Mouse (Mus musculus) CH12.LX (cell line): Measurements from ENCODE around the gene Sh3bp5. TPM values are rescaled to one million over a fixed set of nuclear protein-coding genes. Genes with fewer than 3 reads are reported as not detected.
A peak's percentile ranks its signal among the peaks of the same experiment; 100 is the strongest.

Experiments
- DNase-seq: peaks from one replicate; pipeline ENCODE4 v3.0.0-alpha.2; 2013; ENCODE audit errors: extremely low read depth
- H3K27ac ChIP-seq: 2 replicates; pipeline ENCODE4 v1.5.1; 2012; ENCODE audit warnings: low read depth, mild to moderate bottlenecking, control low read depth, moderate library complexity; ENCODE audit not compliant: insufficient read depth
- H3K27me3 ChIP-seq: replicated peaks from 2 replicates; pipeline ENCODE3; 2012; ENCODE audit warnings: inconsistent platforms
- H3K36me3 ChIP-seq, 2 experiments: replicated peaks in 1 of 2; 2 replicates each; pipeline versions ENCODE3 to v1.6.1; 2012; ENCODE audit warnings: inconsistent platforms in 1 of 2, low read length in 1 of 2, mild to moderate bottlenecking in 1 of 2, mixed read lengths in 1 of 2, moderate library complexity in 1 of 2; ENCODE audit not compliant: control insufficient read depth in 1 of 2, insufficient read depth in 1 of 2
- H3K4me1 ChIP-seq, 2 experiments: 2 replicates each; pipeline ENCODE4 v1.6.1; 2012; ENCODE audit warnings: inconsistent platforms in 1 of 2, moderate library complexity in 1 of 2; ENCODE audit not compliant: insufficient read depth in 2 of 2, control insufficient read depth in 1 of 2
- H3K4me2 ChIP-seq: 2 replicates; pipeline ENCODE4 v1.6.1; 2012; ENCODE audit warnings: low read depth, mild to moderate bottlenecking, control low read depth; ENCODE audit not compliant: poor library complexity, insufficient read depth, severe bottlenecking
- H3K4me3 ChIP-seq, 3 experiments: fragments of 150-350 bp in 1 of 3; sonication (generic) in 1 of 3; replicated peaks in 1 of 3; 2 replicates each; pipeline versions ENCODE3 to v1.5.1; 2011 to 2012; ENCODE audit warnings: low read depth in 2 of 3, low read length in 2 of 3, mild to moderate bottlenecking in 2 of 3, moderate library complexity in 2 of 3, control low read depth in 1 of 3, improper control_type of control experiment in 1 of 3, inconsistent platforms in 1 of 3, mixed read lengths in 1 of 3; ENCODE audit not compliant: poor library complexity in 1 of 3
- H3K79me2 ChIP-seq: replicated peaks from 2 replicates; pipeline ENCODE4 v1.6.1; 2012; ENCODE audit warnings: mild to moderate bottlenecking, moderate library complexity; ENCODE audit not compliant: control insufficient read depth, poor library complexity, insufficient read depth, severe bottlenecking; ENCODE audit errors: extremely low read depth
- H3K9ac ChIP-seq: 2 replicates; pipeline ENCODE4 v1.6.1; 2012; ENCODE audit warnings: low read depth, mild to moderate bottlenecking, control low read depth, moderate library complexity; ENCODE audit not compliant: insufficient read depth
- H3K9me3 ChIP-seq: replicated peaks from 2 replicates; pipeline ENCODE3; 2012; ENCODE audit warnings: low read length, inconsistent platforms, mixed read lengths
- BHLHE40 ChIP-seq: IDR thresholded peaks from 2 replicates; pipeline ENCODE4 v1.6.1; 2011; ENCODE audit warnings: mild to moderate bottlenecking, low read depth, low read length, improper control_type of control experiment
- CHD2 ChIP-seq: IDR thresholded peaks from 2 replicates; pipeline ENCODE4 v1.6.1; 2011; ENCODE audit warnings: low read length, improper control_type of control experiment
- ELF1 ChIP-seq: IDR thresholded peaks from 2 replicates; pipeline ENCODE4 v1.6.1; 2014; ENCODE audit warnings: low read depth, mild to moderate bottlenecking, inconsistent platforms, low read length, improper control_type of control experiment
- EP300 ChIP-seq: IDR thresholded peaks from 2 replicates; pipeline ENCODE4 v1.6.1; 2011; ENCODE audit warnings: low read length, improper control_type of control experiment
- HCFC1 ChIP-seq: IDR thresholded peaks from 2 replicates; pipeline ENCODE4 v1.6.1; 2012; ENCODE audit warnings: low read depth, mild to moderate bottlenecking, inconsistent platforms, low read length, improper control_type of control experiment
- JUN ChIP-seq: IDR thresholded peaks from 2 replicates; pipeline ENCODE4 v1.6.1; 2011; ENCODE audit warnings: low read depth, mild to moderate bottlenecking, low read length, improper control_type of control experiment, moderate library complexity; ENCODE audit not compliant: insufficient read depth
- JUND ChIP-seq: conservative IDR thresholded peaks from 2 replicates; pipeline ENCODE4 v1.6.1; 2011; ENCODE audit warnings: low read depth, low read length, improper control_type of control experiment
- KAT2A ChIP-seq: IDR thresholded peaks from 2 replicates; pipeline ENCODE4 v1.6.1; 2012; ENCODE audit warnings: low read length, improper control_type of control experiment, inconsistent platforms; ENCODE audit not compliant: insufficient replicate concordance
- MAFK ChIP-seq: IDR thresholded peaks from 2 replicates; pipeline ENCODE4 v1.6.1; 2011; ENCODE audit warnings: low read length, improper control_type of control experiment; ENCODE audit not compliant: insufficient replicate concordance
- MAX ChIP-seq: IDR thresholded peaks from 2 replicates; pipeline ENCODE4 v1.6.1; 2011; ENCODE audit warnings: low read length, improper control_type of control experiment
- MXI1 ChIP-seq: IDR thresholded peaks from 2 replicates; pipeline ENCODE4 v1.6.1; 2011; ENCODE audit warnings: mild to moderate bottlenecking, low read depth, low read length, improper control_type of control experiment
- MYC ChIP-seq: IDR thresholded peaks from 2 replicates; pipeline ENCODE4 v1.6.1; 2011; ENCODE audit warnings: low read depth, mild to moderate bottlenecking, improper control_type of control experiment, low read length
- NRF1 ChIP-seq: IDR thresholded peaks from 2 replicates; pipeline ENCODE4 v1.6.1; 2014; ENCODE audit warnings: low read depth, mild to moderate bottlenecking, inconsistent platforms, low read length, improper control_type of control experiment, moderate library complexity
- PAX5 ChIP-seq: IDR thresholded peaks from 2 replicates; pipeline ENCODE4 v1.6.1; 2012; ENCODE audit warnings: low read length, inconsistent platforms, mixed read lengths
- POLR2AphosphoS2 ChIP-seq: IDR thresholded peaks from 2 replicates; pipeline ENCODE4 v1.6.1; 2011; ENCODE audit warnings: low read depth, low read length, improper control_type of control experiment
- RCOR1 ChIP-seq: conservative IDR thresholded peaks from 2 replicates; pipeline ENCODE4 v1.6.1; 2012; ENCODE audit warnings: low read depth, mild to moderate bottlenecking, inconsistent platforms, low read length, improper control_type of control experiment
- SIN3A ChIP-seq: IDR thresholded peaks from 2 replicates; pipeline ENCODE4 v1.6.1; 2012; ENCODE audit warnings: low read length, improper control_type of control experiment, inconsistent platforms
- TCF12 ChIP-seq: IDR thresholded peaks from 2 replicates; pipeline ENCODE4 v1.6.1; 2014; ENCODE audit warnings: low read depth, mild to moderate bottlenecking, inconsistent platforms, low read length, improper control_type of control experiment
- ZC3H11A ChIP-seq: IDR thresholded peaks from 2 replicates; pipeline ENCODE4 v1.6.1; 2012; ENCODE audit warnings: low read depth, mild to moderate bottlenecking, inconsistent platforms, low read length, improper control_type of control experiment
- dilution Hi-C: fragments of 300-500 bp; cut with MboI; formaldehyde crosslinking; loops from 2 replicates; pipeline ENCODE4 v1.14.3; 2020; ENCODE audit warnings: low sequenced_read_pairs; ENCODE audit not compliant: extremely low pct_unique_long_range_greater_than_20kb, extremely low pct_ligation_motif_present
- in situ Hi-C: fragments of 300-500 bp; cut with MboI; formaldehyde crosslinking; loops from 3 replicates; pipeline ENCODE4 v1.14.3; 2019; ENCODE audit warnings: low sequenced_read_pairs, low pct_ligation_motif_present, low pct_unique_long_range_greater_than_20kb, mixed read lengths
- polyA plus RNA-seq: library from polyadenylated mRNA; unstranded; fragments of >175 nt; gene quantifications from 2 replicates; pipeline ENCODE4 v1.2.1, GENCODE M21; 2012; ENCODE audit warnings: low read depth; ENCODE audit not compliant: insufficient read length
- total RNA-seq, 2 experiments: library from RNA; depleted of rRNA; stranded (reverse); fragments of 300-350 nt in 1 of 2; fragments of >200 nt in 1 of 2; gene quantifications; 2 replicates each; pipeline ENCODE4 v1.2.3; 2012 to 2014

Gene Sh3bp5
- total and polyA plus RNA-seq, 3 experiments, result 57.4 to 158 (median 64.6) TPM

GRCm38 (mm10) chr14:31420135-31420534 lies 15.7 kb downstream of the Sh3bp5 start:
- in situ Hi-C loops, result no loop called here
- peaks cover 60 to 97% of the 10 kb centered on the region in 2 experiments for H3K4me1 ChIP-seq
- H3K27ac ChIP-seq, result peak overlapping the region; percentile 97

GRCm38 (mm10) chr14:31419279-31419678 lies 16.6 kb downstream of the Sh3bp5 start:
- in situ Hi-C loops (no loop called here), dilution Hi-C loops (no loop called here)
- TF ChIP-seq EP300 (no peak), NRF1 (no peak), ZC3H11A (no peak), SIN3A (no peak), CHD2 (no peak), JUND (no peak), ELF1 (no peak), MAFK (no peak), PAX5 (no peak), TCF12 (no peak), MYC (no peak), HCFC1 (no peak), MXI1 (no peak), RCOR1 (no peak), KAT2A (no peak)
- Histone ChIP-seq H3K9me3 (no peaks in the 10 kb centered on the region), H3K4me2 (0 out of 2 replicates have a peak overlapping the region, but pooled peaks have one; percentile 5), H3K9ac (peak overlapping the region; percentile 15), H3K4me3 (no peak overlapping the region), H3K79me2 (peaks cover 72% of the 10 kb centered on the region), H3K27me3 (no peaks in the 10 kb centered on the region), H3K36me3 (peaks cover 12 to 81% of the 10 kb centered on the region in 2 experiments), H3K4me1 (peaks cover 66 to 99% of the 10 kb centered on the region in 2 experiments), H3K27ac (peak overlapping the region; percentile 97)
- DNase-seq, result no peak

More at GRCm38 (mm10) chr14:31420135-31420534, 15.7 kb downstream of the Sh3bp5 start:
- Histone ChIP-seq H3K4me3 (peak overlapping the region in 1 of 3 experiments; percentile 2), H3K27me3 (no peaks in the 10 kb centered on the region), H3K4me2 (peak overlapping the region; percentile 60), H3K9ac (peak overlapping the region; percentile 15), H3K9me3 (peaks cover under 1% of the 10 kb centered on the region), H3K79me2 (peaks cover 69% of the 10 kb centered on the region), H3K36me3 (peaks cover 12 to 81% of the 10 kb centered on the region in 2 experiments)
- TF ChIP-seq JUN, result no peak
- TF ChIP-seq JUND, result no peak
- no peak for TF ChIP-seq MAFK
- TF ChIP-seq ZC3H11A, result no peak
- TF ChIP-seq BHLHE40, result peak; percentile 26; the same call in 1 of the 2 replicates
- TF ChIP-seq POLR2AphosphoS2, result no peak
- peak; percentile 43; the same call in 1 of the 2 replicates for TF ChIP-seq MXI1
- peak; percentile 88 for TF ChIP-seq MAX
- peak; percentile 67; the same call in 1 of the 2 replicates for TF ChIP-seq MYC
- dilution Hi-C loops, result no loop called here
- no peak for DNase-seq
